Mouse (Mus musculus) midbrain, embryonic 16.5 days (tissue): ENCODE data around the gene Eqtn. TPM values are rescaled to one million over a fixed set of nuclear protein-coding genes. Genes with fewer than 3 reads are reported as not detected.

Source experiments
- ATAC-seq: fragments of 200-750 bp; cut with Nextera tagmentation; 2 replicates; pipeline ENCODE4 v1.8.0; 2017; ENCODE audit warnings: moderate TSS enrichment
- H3K27ac ChIP-seq: fragments of 300-500 bp; sonication (generic); 2 replicates; pipeline ENCODE4 v1.5.1; 2014; ENCODE audit warnings: mild to moderate bottlenecking, low read length, mixed read lengths
- H3K27me3 ChIP-seq: fragments of 300-500 bp; sonication (generic); 2 replicates; pipeline ENCODE4 v1.6.1; 2014; ENCODE audit warnings: low read depth, low read length, mixed read lengths; ENCODE audit not compliant: control insufficient read depth, insufficient read depth
- H3K36me3 ChIP-seq: fragments of 300-500 bp; sonication (generic); 2 replicates; pipeline ENCODE4 v1.6.1; 2014; ENCODE audit warnings: mild to moderate bottlenecking, low read length, moderate library complexity, mixed read lengths; ENCODE audit not compliant: control insufficient read depth, insufficient read depth
- H3K4me1 ChIP-seq: fragments of 300-500 bp; sonication (generic); 2 replicates; pipeline ENCODE4 v1.6.1; 2014; ENCODE audit warnings: mild to moderate bottlenecking, low read length, mixed read lengths; ENCODE audit not compliant: control insufficient read depth, insufficient read depth
- H3K4me2 ChIP-seq: fragments of 300-500 bp; sonication (generic); 2 replicates; pipeline ENCODE4 v1.6.1; 2014; ENCODE audit warnings: mild to moderate bottlenecking, low read length, mixed read lengths
- H3K4me3 ChIP-seq: fragments of 300-500 bp; sonication (generic); 2 replicates; pipeline ENCODE4 v1.5.1; 2014; ENCODE audit warnings: low read depth, mild to moderate bottlenecking, low read length, moderate library complexity, mixed read lengths
- H3K9ac ChIP-seq: fragments of 300-500 bp; sonication (generic); 2 replicates; pipeline ENCODE4 v1.6.1; 2014; ENCODE audit warnings: low read depth, low read length, mixed read lengths
- H3K9me3 ChIP-seq: fragments of 300-500 bp; sonication (generic); replicated peaks from 2 replicates; pipeline ENCODE4 v1.6.1; 2014; ENCODE audit warnings: mild to moderate bottlenecking, low read length, mixed read lengths; ENCODE audit not compliant: control insufficient read depth, poor library complexity, severe bottlenecking
- WGBS: fragments of 180-500 bp; shearing (Covaris S2); extraction: QIAGEN DNeasy Blood & Tissue Kit; methylation state at CpG from one replicate; pipeline ENCODE4 v1.1.7; 2014; 5-methylcytosine and 5-hydroxymethylcytosine counted together
- polyA plus RNA-seq: library from polyadenylated mRNA; unstranded; fragments of >200 nt; fragmentation: Nextera tagmentation; extraction: Ambion mirVana; gene quantifications from 2 replicates; pipeline ENCODE4 v1.2.1, GENCODE M21; 2015

The Eqtn gene
- 0.20 and 0.26 TPM in 2 replicates for polyA plus RNA-seq

DNA sequence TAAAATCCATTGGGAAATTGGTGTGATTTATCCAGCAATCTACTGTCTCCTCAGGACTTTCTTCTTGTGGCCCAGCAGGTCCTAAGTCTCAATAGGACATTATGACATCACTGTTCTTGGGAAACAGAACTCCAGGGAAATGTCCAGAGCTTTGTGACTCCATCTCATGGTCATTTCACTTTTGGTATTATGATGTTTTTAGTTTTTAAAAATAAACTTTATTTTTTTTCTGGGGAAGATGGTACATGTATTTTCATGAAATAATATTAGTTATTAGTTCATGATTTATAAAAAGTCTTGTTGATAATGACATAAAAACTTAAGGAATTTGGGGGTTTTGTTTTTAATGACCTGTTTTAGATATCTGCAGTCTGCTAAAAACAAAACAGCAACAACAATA is at the start of gene Eqtn:
Gene Eqtn (minus strand): TSS at position 101 of the 400 bp plus-strand sequence.
- Histone ChIP-seq H3K4me2 (no peak within 1 kb of the TSS), H3K9me3 (no peaks in the 10 kb centered on the region), H3K9ac (no peak within 1 kb of the TSS), H3K36me3 (no peaks in the 10 kb centered on the region), H3K27ac (no peak within 1 kb of the TSS), H3K4me1 (no peaks in the 10 kb centered on the region), H3K4me3 (no peak within 1 kb of the TSS), H3K27me3 (no peaks in the 10 kb centered on the region)
- no peak for ATAC-seq

DNA sequence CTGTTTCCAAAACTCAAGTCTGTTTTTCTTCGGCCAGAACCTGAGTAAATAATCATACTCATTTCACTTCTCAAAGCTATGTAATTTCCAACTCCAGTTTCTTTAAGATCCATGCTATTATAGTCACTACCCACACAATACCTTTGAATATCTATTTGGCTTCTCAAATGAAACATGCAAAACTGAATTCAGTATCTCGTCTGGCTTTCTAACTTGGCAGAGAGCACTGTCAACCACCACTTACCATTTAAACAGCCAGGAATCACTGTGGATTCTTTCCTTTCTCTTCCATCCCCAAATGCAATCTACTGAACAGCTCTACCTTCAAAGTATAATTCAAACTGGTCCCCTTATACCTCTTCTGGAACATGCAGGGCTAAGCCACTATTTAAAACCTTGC is 44.7 kb upstream of the Eqtn start:
- H3K4me2 ChIP-seq, result no peak overlapping the region
- no peak for ATAC-seq
- WGBS, result 92% methylated on average over 2 of the region's 2 CpGs

DNA sequence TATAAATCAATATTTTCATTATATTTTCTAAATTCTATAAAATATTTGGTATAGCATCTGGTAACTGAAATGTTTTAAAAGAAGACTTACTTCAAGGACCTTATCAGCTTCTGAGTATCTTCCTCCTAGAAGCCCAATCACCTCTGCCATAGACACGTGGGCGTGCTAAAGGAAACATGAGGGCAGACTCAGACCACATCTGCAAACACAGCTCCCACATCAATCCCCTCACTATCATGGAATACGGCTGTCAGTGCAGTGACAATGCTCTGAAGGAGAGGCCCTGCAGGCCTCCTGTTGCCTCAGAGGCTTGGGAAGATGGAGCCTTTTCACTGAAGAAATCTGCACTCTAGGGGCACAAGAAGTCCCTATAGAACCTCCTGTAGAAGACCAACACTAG is 24.1 kb upstream of the Eqtn start:
- Histone ChIP-seq H3K36me3 (peaks cover 13% of the 10 kb centered on the region), H3K9me3 (no peaks in the 10 kb centered on the region), H3K9ac (no peak overlapping the region), H3K27me3 (no peaks in the 10 kb centered on the region), H3K4me1 (no peaks in the 10 kb centered on the region), H3K4me3 (no peak overlapping the region), H3K4me2 (no peak overlapping the region), H3K27ac (no peak overlapping the region)
- no peak for ATAC-seq
- 94% methylated on average over 3 of the region's 3 CpGs for WGBS

More for the DNA sequence above, 44.7 kb upstream of the Eqtn start:
- no peaks in the 10 kb centered on the region for H3K27me3 ChIP-seq
- no peak overlapping the region for H3K27ac ChIP-seq
- no peak overlapping the region for H3K4me3 ChIP-seq
- peaks cover 13% of the 10 kb centered on the region for H3K4me1 ChIP-seq
- no peak overlapping the region for H3K9ac ChIP-seq
- peaks cover 11% of the 10 kb centered on the region; the same call in 1 of the 2 replicates for H3K36me3 ChIP-seq
- no peaks in the 10 kb centered on the region for H3K9me3 ChIP-seq

DNA sequence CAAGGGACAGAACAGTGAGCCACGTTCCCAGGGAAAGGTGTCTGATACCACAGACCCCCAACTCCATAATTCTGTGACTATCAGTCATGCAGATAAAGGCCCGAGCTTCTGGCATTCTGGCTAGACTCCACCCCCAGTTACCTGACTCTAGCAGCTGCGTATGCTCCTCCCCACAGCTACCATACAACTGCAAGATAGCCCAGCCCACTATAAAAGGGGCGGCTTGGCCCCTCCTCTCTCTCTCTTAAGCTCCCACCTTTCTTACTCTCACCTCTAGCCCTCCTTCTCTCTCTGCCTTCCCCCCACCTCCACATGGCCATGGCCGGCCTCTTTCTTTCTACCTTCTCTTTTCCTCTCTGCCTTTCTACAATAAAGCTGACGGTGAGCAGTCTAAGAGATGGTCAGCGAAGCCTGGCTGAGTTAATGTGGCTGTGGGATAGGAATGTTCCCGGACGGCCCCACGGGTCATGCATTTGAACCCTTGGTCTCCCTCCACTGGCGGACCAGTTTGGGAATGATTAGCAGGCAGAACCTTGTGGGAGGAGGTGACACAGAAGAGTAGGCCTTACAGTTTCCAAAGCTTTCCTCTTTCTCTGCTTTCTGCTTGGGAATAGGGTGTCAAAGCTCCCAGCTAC is 12.7 kb upstream of the Eqtn start:
- H3K9me3 ChIP-seq, result no peaks in the 10 kb centered on the region
- ATAC-seq, result no peak
- no peak overlapping the region for H3K9ac ChIP-seq
- 81% methylated on average over 11 of the region's 11 CpGs for WGBS
- no peak overlapping the region for H3K4me3 ChIP-seq
- no peak overlapping the region for H3K27ac ChIP-seq
- no peaks in the 10 kb centered on the region for H3K4me1 ChIP-seq
- no peak overlapping the region for H3K4me2 ChIP-seq
- H3K27me3 ChIP-seq, result no peaks in the 10 kb centered on the region
- peaks cover 24% of the 10 kb centered on the region for H3K36me3 ChIP-seq

DNA sequence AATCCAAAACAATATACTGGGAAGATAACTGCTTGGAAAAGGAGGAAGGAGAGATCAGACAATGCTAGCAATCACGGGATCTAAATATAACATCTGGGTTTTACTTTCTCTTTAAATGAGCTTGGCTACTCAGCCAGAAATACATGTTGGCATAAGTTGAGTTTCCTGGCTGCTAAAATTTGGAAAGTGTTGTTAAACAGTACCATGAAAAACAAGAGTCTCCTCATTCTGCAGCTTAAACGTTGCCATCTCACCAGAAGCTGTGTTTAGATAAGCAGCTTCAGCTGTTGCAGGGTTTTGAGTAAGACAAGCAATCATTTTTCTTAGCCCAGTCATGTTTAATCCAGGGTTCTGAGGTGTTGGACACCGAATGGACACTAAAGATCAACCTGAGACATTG is 26.9 kb downstream of the Eqtn start:
- H3K4me1 ChIP-seq, result no peaks in the 10 kb centered on the region
- no peak overlapping the region for H3K4me3 ChIP-seq
- H3K36me3 ChIP-seq, result no peaks in the 10 kb centered on the region
- WGBS, result 82% methylated on average over 3 of the region's 3 CpGs
- ATAC-seq, result no peak
- no peak overlapping the region for H3K9ac ChIP-seq
- H3K27me3 ChIP-seq, result no peaks in the 10 kb centered on the region
- H3K27ac ChIP-seq, result no peak overlapping the region
- no peak overlapping the region for H3K4me2 ChIP-seq
- H3K9me3 ChIP-seq, result no peaks in the 10 kb centered on the region

DNA sequence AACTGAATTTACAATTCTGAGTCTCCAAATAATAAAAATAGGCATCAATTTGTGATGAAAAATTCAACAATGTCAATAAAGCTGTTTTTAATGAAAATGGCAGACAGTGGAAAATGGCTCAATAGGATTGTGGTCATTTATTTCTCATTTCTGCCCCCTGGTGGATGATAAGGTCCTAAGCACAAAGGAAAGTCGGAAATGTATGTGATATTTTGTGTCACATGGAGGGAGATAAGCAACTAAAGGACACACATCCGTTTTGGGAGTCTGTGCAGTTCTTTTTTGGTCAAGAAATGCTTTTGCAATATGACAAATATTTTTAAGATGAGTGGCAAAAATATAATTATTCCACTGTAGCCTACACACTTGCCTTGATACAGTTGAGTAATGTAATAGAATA is 27.9 kb downstream of the Eqtn start:
- H3K36me3 ChIP-seq, result no peaks in the 10 kb centered on the region
- H3K27me3 ChIP-seq, result no peaks in the 10 kb centered on the region
- H3K9ac ChIP-seq, result no peak overlapping the region
- no peaks in the 10 kb centered on the region for H3K9me3 ChIP-seq
- no peak overlapping the region for H3K4me2 ChIP-seq
- no peaks in the 10 kb centered on the region for H3K4me1 ChIP-seq
- H3K4me3 ChIP-seq, result no peak overlapping the region
- 32% methylated on average over 2 of the region's 2 CpGs for WGBS
- no peak for ATAC-seq
- H3K27ac ChIP-seq, result no peak overlapping the region

Other genes with a start within 250 kb of the Eqtn start
- gene Tek, start 189.6 kb downstream of the Eqtn start, polyA plus RNA-seq, result 9.3 and 9.6 TPM in 2 replicates
- 23.6 and 28.3 TPM in 2 replicates for gene Mysm1, start 50.3 kb upstream of the Eqtn start, polyA plus RNA-seq
- gene Jun, start 123.4 kb upstream of the Eqtn start, polyA plus RNA-seq, result 49.3 and 54.0 TPM in 2 replicates